12 mouse cellular contexts compared by ENCODE assay signal in genomic region chr5:74302331-74302730, GRCm38 (mm10).
"Had no signal": no experiment of that assay in that cellular context is flagged by ENCODE, and none has a peak within 500 bp of the region (broad histone marks: within the 10 kb centered on the region; RNA-seq: fewer than 3 reads in every experiment).

No protein-coding gene starts in this region.

- DNase-seq: kidney, adult 11 months; left cerebral cortex, postnatal 4 days; lung, postnatal 10 days; right cerebral cortex, adult 18-20 months; right cerebral cortex, postnatal 25 days; thymus, adult 18-20 months; thymus, postnatal 14 days had no signal

- H3K9me3 ChIP-seq: liver, embryonic 15.5 days; midbrain, embryonic 13.5 days; neural tube, embryonic 15.5 days had no signal

- H3K27me3 ChIP-seq: liver, embryonic 15.5 days; midbrain, embryonic 13.5 days; neural tube, embryonic 15.5 days had no signal

- H3K27ac ChIP-seq: liver, embryonic 15.5 days; midbrain, embryonic 13.5 days; neural tube, embryonic 15.5 days had no signal

- ATAC-seq: midbrain, embryonic 13.5 days had no signal

- H3K9ac ChIP-seq: liver, embryonic 15.5 days; midbrain, embryonic 13.5 days; neural tube, embryonic 15.5 days had no signal

- H3K36me3 ChIP-seq: liver, embryonic 15.5 days; midbrain, embryonic 13.5 days; neural tube, embryonic 15.5 days had no signal

- H3K4me2 ChIP-seq: liver, embryonic 11.5 days; liver, embryonic 15.5 days; midbrain, embryonic 13.5 days; neural tube, embryonic 15.5 days had no signal

- H3K4me1 ChIP-seq: liver, embryonic 15.5 days; midbrain, embryonic 13.5 days had no signal

- H3K4me3 ChIP-seq: liver, embryonic 15.5 days; midbrain, embryonic 13.5 days; myocyte; neural tube, embryonic 15.5 days had no signal
